8 mouse cellular contexts compared by ENCODE assay signal in genomic region chr7:44495086-44495485, GRCm38 (mm10). TPM values are rescaled to one million over a fixed set of nuclear protein-coding genes. Genes with fewer than 3 reads are reported as not detected.
DNase-seq lines count a peak whose midpoint lies in the region; ATAC-seq and TF ChIP-seq lines count a peak whose summit lies in the region.
"Had no signal": no experiment of that assay in that cellular context is flagged by ENCODE, and none has a peak within 500 bp of the region (broad histone marks: within the 10 kb centered on the region; RNA-seq: fewer than 3 reads in every experiment).

No protein-coding gene starts in this region.

- no peaks in the 10 kb centered on the region for H3K9me3 ChIP-seq in lung, embryonic 14.5 days (ENCODE audit: low read depth, low read length)
- no peaks in the 10 kb centered on the region for H3K9me3 ChIP-seq in embryonic facial prominence, embryonic 15.5 days (replicated peaks)
- no peaks in the 10 kb centered on the region for H3K9me3 ChIP-seq in intestine, embryonic 16.5 days (ENCODE audit: control insufficient read depth, low read length)
- H3K9me3 ChIP-seq in neural tube, embryonic 15.5 days (replicated peaks): no peaks in the 10 kb centered on the region

- intact Hi-C loops in left cerebral cortex, postnatal 14 days (cut with DNase I): loop anchor here (2.0 kb wide), 1 partner anchor 20 kb away; no protein-coding TSS in a partner anchor

- peak overlapping the region; percentile 70 for H3K4me3 ChIP-seq in lung, embryonic 14.5 days (ENCODE audit: low read depth, low read length)
- peak overlapping the region; percentile 86 for H3K4me3 ChIP-seq in embryonic facial prominence, embryonic 15.5 days (replicated peaks)
- peak overlapping the region; percentile 68 for H3K4me3 ChIP-seq in intestine, embryonic 16.5 days (ENCODE audit: low read length)
- peak overlapping the region; percentile 77 for H3K4me3 ChIP-seq in neural tube, embryonic 15.5 days (replicated peaks)

- H3K9ac ChIP-seq in lung, embryonic 14.5 days: peak overlapping the region; percentile 80
- no peak overlapping the region for H3K9ac ChIP-seq in embryonic facial prominence, embryonic 15.5 days
- H3K9ac ChIP-seq in intestine, embryonic 16.5 days (ENCODE audit: low read depth, low read length): peak overlapping the region; percentile 83; the same call in 1 of the 2 replicates
- peak overlapping the region; percentile 97 for H3K9ac ChIP-seq in neural tube, embryonic 15.5 days (replicated peaks)

- peaks cover 4% of the 10 kb centered on the region; the same call in 1 of the 2 replicates for H3K27me3 ChIP-seq in lung, embryonic 14.5 days (ENCODE audit: insufficient read depth, low read length)
- H3K27me3 ChIP-seq in embryonic facial prominence, embryonic 15.5 days: no peaks in the 10 kb centered on the region; the same call in 1 of the 2 replicates
- no peaks in the 10 kb centered on the region for H3K27me3 ChIP-seq in intestine, embryonic 16.5 days (replicated peaks; ENCODE audit: control insufficient read depth, insufficient read depth, low read length)
- H3K27me3 ChIP-seq in neural tube, embryonic 15.5 days (replicated peaks): no peaks in the 10 kb centered on the region

- no peak for DNase-seq in lung, embryonic 14.5 days
- no peak for DNase-seq in lung, adult 18-20 months
- DNase-seq in left cerebral cortex, postnatal 14 days (ENCODE audit: low spot score in 2 of 2): no peak
- no peak for DNase-seq in Muller cell, postnatal 12 days (ENCODE audit: inconsistent ontology term)

- ATAC-seq in lung, embryonic 14.5 days (ENCODE audit: insufficient read depth): no peak
- no peak for ATAC-seq in embryonic facial prominence, embryonic 15.5 days (ENCODE audit: insufficient number of reproducible peaks, low FRiP score, low TSS enrichment, low read depth)
- ATAC-seq in intestine, embryonic 16.5 days: no peak
- no peak for ATAC-seq in neural tube, embryonic 15.5 days (ENCODE audit: low FRiP score)

- H3K4me1 ChIP-seq in lung, embryonic 14.5 days (ENCODE audit: insufficient read depth): peaks cover 7% of the 10 kb centered on the region
- peaks cover 22% of the 10 kb centered on the region for H3K4me1 ChIP-seq in embryonic facial prominence, embryonic 15.5 days
- H3K4me1 ChIP-seq in intestine, embryonic 16.5 days (ENCODE audit: control insufficient read depth, insufficient read depth, low read length): peaks cover 9% of the 10 kb centered on the region
- H3K4me1 ChIP-seq in neural tube, embryonic 15.5 days: peaks cover 31% of the 10 kb centered on the region

- peak overlapping the region; percentile 94 for H3K4me2 ChIP-seq in lung, embryonic 14.5 days
- H3K4me2 ChIP-seq in embryonic facial prominence, embryonic 15.5 days (replicated peaks): peak overlapping the region; percentile 95
- peak overlapping the region; percentile 77 for H3K4me2 ChIP-seq in intestine, embryonic 16.5 days (ENCODE audit: low read depth, low read length)
- H3K4me2 ChIP-seq in neural tube, embryonic 15.5 days: peak overlapping the region; percentile 83

- WGBS in lung, embryonic 14.5 days: 73% methylated on average over 7 of the region's 7 CpGs
- 81% methylated on average over 7 of the region's 7 CpGs for WGBS in embryonic facial prominence, embryonic 15.5 days
- 82% methylated on average over 7 of the region's 7 CpGs for WGBS in intestine, embryonic 16.5 days
- WGBS in neural tube, embryonic 15.5 days: 72% methylated on average over 7 of the region's 7 CpGs

- TF ChIP-seq CTCF in lung, embryonic 14.5 days (IDR thresholded peaks at IDR 0.05; ENCODE audit: low read depth): no peak

- H3K27ac ChIP-seq in lung, embryonic 14.5 days (ENCODE audit: low read depth): no peak overlapping the region
- H3K27ac ChIP-seq in embryonic facial prominence, embryonic 15.5 days (replicated peaks): no peak overlapping the region
- no peak overlapping the region for H3K27ac ChIP-seq in intestine, embryonic 16.5 days (ENCODE audit: low read length)
- H3K27ac ChIP-seq in neural tube, embryonic 15.5 days (replicated peaks): no peak overlapping the region

- H3K36me3 ChIP-seq in lung, embryonic 14.5 days (ENCODE audit: insufficient read depth): peaks cover 33% of the 10 kb centered on the region
- peaks cover 41% of the 10 kb centered on the region for H3K36me3 ChIP-seq in embryonic facial prominence, embryonic 15.5 days
- peaks cover 12% of the 10 kb centered on the region for H3K36me3 ChIP-seq in intestine, embryonic 16.5 days (ENCODE audit: control insufficient read depth, insufficient read depth, low read length)
- peaks cover 39% of the 10 kb centered on the region for H3K36me3 ChIP-seq in neural tube, embryonic 15.5 days

RNA-seq across cellular contexts. Expression of gene Emc10, which starts 1.2 kb away (rescaled TPM):
- 122 and 133 TPM in 2 replicates for polyA plus RNA-seq in lung, embryonic 14.5 days (2014; fragmentation: Nextera tagmentation; extraction: Ambion mirVana)
- 140 and 149 TPM in 2 replicates for polyA plus RNA-seq in embryonic facial prominence, embryonic 15.5 days (2015; fragmentation: Nextera tagmentation; extraction: Ambion mirVana)
- 77.2 and 87.0 TPM in 2 replicates for polyA plus RNA-seq in intestine, embryonic 16.5 days (2015; fragmentation: Nextera tagmentation; extraction: Ambion mirVana)
- 144 and 157 TPM in 2 replicates for polyA plus RNA-seq in neural tube, embryonic 15.5 days (2015; fragmentation: Nextera tagmentation; extraction: Ambion mirVana)
- total RNA-seq in left cerebral cortex, postnatal 14 days (2021): 100 to 1,000 TPM; 145 to 164 TPM

RNA-seq across cellular contexts. Expression of gene Fam71e1, which starts 1.3 kb away (rescaled TPM):
- polyA plus RNA-seq in lung, embryonic 14.5 days (2014; fragmentation: Nextera tagmentation; extraction: Ambion mirVana): 9.1 and 11.3 TPM in 2 replicates
- 12.0 and 14.7 TPM in 2 replicates for polyA plus RNA-seq in embryonic facial prominence, embryonic 15.5 days (2015; fragmentation: Nextera tagmentation; extraction: Ambion mirVana)
- 5.9 and 6.2 TPM in 2 replicates for polyA plus RNA-seq in intestine, embryonic 16.5 days (2015; fragmentation: Nextera tagmentation; extraction: Ambion mirVana)
- 22.6 and 23.2 TPM in 2 replicates for polyA plus RNA-seq in neural tube, embryonic 15.5 days (2015; fragmentation: Nextera tagmentation; extraction: Ambion mirVana)
- 10 to 100 TPM; 26.5 to 32.5 TPM for total RNA-seq in left cerebral cortex, postnatal 14 days (2021)
- total RNA-seq: hematopoietic stem cell, adult 5-6 weeks had no signal

RNA-seq across cellular contexts. Expression of gene Josd2, which starts 27.3 kb away (rescaled TPM):
- polyA plus RNA-seq in lung, embryonic 14.5 days (2014; fragmentation: Nextera tagmentation; extraction: Ambion mirVana): 82.7 and 87.6 TPM in 2 replicates
- 121 and 124 TPM in 2 replicates for polyA plus RNA-seq in embryonic facial prominence, embryonic 15.5 days (2015; fragmentation: Nextera tagmentation; extraction: Ambion mirVana)
- polyA plus RNA-seq in intestine, embryonic 16.5 days (2015; fragmentation: Nextera tagmentation; extraction: Ambion mirVana): 83.5 and 86.3 TPM in 2 replicates
- polyA plus RNA-seq in neural tube, embryonic 15.5 days (2015; fragmentation: Nextera tagmentation; extraction: Ambion mirVana): 45.2 and 51.0 TPM in 2 replicates
- 10 to 100 TPM; 60.6 to 63.2 TPM for total RNA-seq in left cerebral cortex, postnatal 14 days (2021)

RNA-seq across cellular contexts. Expression of gene Mybpc2, which starts 29.4 kb away (rescaled TPM):
- 0.14 and 0.26 TPM in 2 replicates for polyA plus RNA-seq in lung, embryonic 14.5 days (2014; fragmentation: Nextera tagmentation; extraction: Ambion mirVana)
- polyA plus RNA-seq in embryonic facial prominence, embryonic 15.5 days (2015; fragmentation: Nextera tagmentation; extraction: Ambion mirVana): 0.18 and 0.81 TPM in 2 replicates
- 0.38 and 0.45 TPM in 2 replicates for polyA plus RNA-seq in intestine, embryonic 16.5 days (2015; fragmentation: Nextera tagmentation; extraction: Ambion mirVana)
- 0.14 and 0.36 TPM in 2 replicates for polyA plus RNA-seq in neural tube, embryonic 15.5 days (2015; fragmentation: Nextera tagmentation; extraction: Ambion mirVana)
- under 1 TPM in 1 of 2 experiments, not detected in 1; 0.30 TPM for total RNA-seq in left cerebral cortex, postnatal 14 days (2021)
- total RNA-seq: hematopoietic stem cell, adult 5-6 weeks had no signal

RNA-seq across cellular contexts. Expression of gene Aspdh, which starts 29.9 kb away (rescaled TPM):
- 0.28 TPM in 1 of 2 replicates, not detected in the other for polyA plus RNA-seq in lung, embryonic 14.5 days (2014; fragmentation: Nextera tagmentation; extraction: Ambion mirVana)
- polyA plus RNA-seq in embryonic facial prominence, embryonic 15.5 days (2015; fragmentation: Nextera tagmentation; extraction: Ambion mirVana): 0.20 and 0.81 TPM in 2 replicates
- polyA plus RNA-seq in intestine, embryonic 16.5 days (2015; fragmentation: Nextera tagmentation; extraction: Ambion mirVana): 2.3 and 2.4 TPM in 2 replicates
- 2.2 and 4.2 TPM in 2 replicates for polyA plus RNA-seq in neural tube, embryonic 15.5 days (2015; fragmentation: Nextera tagmentation; extraction: Ambion mirVana)
- total RNA-seq in left cerebral cortex, postnatal 14 days (2021): 10 to 100 TPM; 11.2 to 13.4 TPM
- total RNA-seq: hematopoietic stem cell, adult 5-6 weeks had no signal
